Mouse (Mus musculus) heart, embryonic 12.5 days (tissue): ENCODE results near the gene Commd1. TPM values are rescaled to one million over a fixed set of nuclear protein-coding genes. Genes with fewer than 3 reads are reported as not detected.

Experiments used
- ATAC-seq: fragments of 200-750 bp; cut with Nextera tagmentation; 2 replicates; pipeline ENCODE4 v1.8.0; 2017; ENCODE audit warnings: moderate TSS enrichment, moderate library complexity; ENCODE audit not compliant: insufficient number of reproducible peaks, low FRiP score
- H3K27ac ChIP-seq: fragments of 300-500 bp; sonication (generic); 2 replicates; pipeline ENCODE4 v1.5.1; 2016; ENCODE audit warnings: mild to moderate bottlenecking, moderate library complexity; ENCODE audit not compliant: poor library complexity, severe bottlenecking
- H3K27me3 ChIP-seq: fragments of 300-500 bp; sonication (generic); replicated peaks from 2 replicates; pipeline ENCODE4 v1.6.1; 2016; ENCODE audit warnings: mild to moderate bottlenecking, moderate library complexity
- H3K36me3 ChIP-seq: fragments of 300-500 bp; sonication (generic); 2 replicates; pipeline ENCODE4 v1.6.1; 2016; ENCODE audit warnings: mild to moderate bottlenecking, moderate library complexity
- H3K4me1 ChIP-seq: fragments of 300-500 bp; sonication (generic); replicated peaks from 2 replicates; pipeline ENCODE4 v1.6.1; 2016; ENCODE audit warnings: mild to moderate bottlenecking
- H3K4me2 ChIP-seq: fragments of 300-500 bp; sonication (generic); 2 replicates; pipeline ENCODE4 v1.6.1; 2016; ENCODE audit warnings: mild to moderate bottlenecking, moderate library complexity
- H3K4me3 ChIP-seq: fragments of 300-500 bp; sonication (generic); 2 replicates; pipeline ENCODE4 v1.5.1; 2016; ENCODE audit warnings: mild to moderate bottlenecking
- H3K9ac ChIP-seq: fragments of 300-500 bp; sonication (generic); 2 replicates; pipeline ENCODE4 v1.6.1; 2016; ENCODE audit warnings: mild to moderate bottlenecking, moderate library complexity
- H3K9me3 ChIP-seq: fragments of 300-500 bp; sonication (generic); replicated peaks from 2 replicates; pipeline ENCODE4 v1.6.1; 2016; ENCODE audit warnings: mild to moderate bottlenecking, moderate library complexity
- WGBS: fragments of 180-500 bp; shearing (Covaris S2); methylation state at CpG from one replicate; pipeline ENCODE4 v1.1.7; 2016; 5-methylcytosine and 5-hydroxymethylcytosine counted together
- polyA plus RNA-seq: library from polyadenylated mRNA; unstranded; fragments of >200 nt; fragmentation: Nextera tagmentation; extraction: Ambion mirVana; gene quantifications from 2 replicates; pipeline ENCODE4 v1.2.1, GENCODE M21; 2016

Gene Commd1
- polyA plus RNA-seq = 295 and 316 TPM in 2 replicates

DNA sequence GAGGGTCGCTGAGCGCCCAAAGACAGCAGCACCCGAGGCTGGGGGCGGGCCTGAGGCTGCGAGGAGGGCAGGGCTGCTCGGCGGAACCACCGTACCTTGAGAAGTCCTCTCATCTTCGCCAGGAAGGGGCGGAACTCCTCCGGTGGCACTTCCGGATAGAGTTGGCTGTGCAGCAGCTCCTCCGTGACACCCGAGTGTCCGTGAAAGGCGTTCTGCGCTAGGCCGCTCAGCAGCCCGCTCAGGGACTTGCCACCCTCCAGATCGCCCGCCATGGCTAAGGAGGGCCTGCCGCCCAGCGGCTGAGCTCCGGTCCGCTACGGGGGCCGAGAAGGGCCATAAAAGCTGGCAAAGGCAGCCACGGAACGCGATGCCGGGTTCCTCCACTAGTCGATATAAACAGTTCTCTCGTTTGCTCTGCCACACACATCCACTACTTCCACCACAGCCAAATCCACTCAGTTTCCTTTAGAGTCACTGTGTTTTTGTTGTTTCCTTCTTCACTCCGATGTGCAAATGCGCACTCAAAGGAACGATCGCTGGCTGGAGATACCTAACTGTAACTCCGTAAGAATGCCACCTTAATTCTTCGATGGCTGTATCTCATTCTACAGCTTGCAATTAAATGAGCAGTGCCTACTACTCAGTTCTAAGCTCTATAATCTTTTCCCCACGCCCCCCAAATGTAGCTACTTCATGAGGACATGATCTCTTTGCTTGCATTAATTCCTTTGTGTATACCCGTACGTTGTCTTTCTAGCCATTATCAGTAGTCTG is at the start of gene Commd1, which contains the start of gene Gm28048:
Gene Commd1 (minus strand): TSS at position 399 of the 774 bp plus-strand sequence.
Gene Gm28048 (minus strand): TSS at position 107 of the 774 bp plus-strand sequence.
- Histone ChIP-seq H3K9ac (peak within 1 kb of the TSS; percentile 84), H3K9me3 (no peaks in the 10 kb centered on the region), H3K27ac (peak within 1 kb of the TSS; percentile 93), H3K4me3 (peak within 1 kb of the TSS; percentile 59), H3K36me3 (peaks cover 18% of the 10 kb centered on the region), H3K4me1 (peaks cover 12% of the 10 kb centered on the region), H3K4me2 (peak within 1 kb of the TSS; percentile 91), H3K27me3 (no peaks in the 10 kb centered on the region)
- ATAC-seq = peak; percentile 94
- WGBS = 4% methylated on average over 42 of the region's 42 CpGs

DNA sequence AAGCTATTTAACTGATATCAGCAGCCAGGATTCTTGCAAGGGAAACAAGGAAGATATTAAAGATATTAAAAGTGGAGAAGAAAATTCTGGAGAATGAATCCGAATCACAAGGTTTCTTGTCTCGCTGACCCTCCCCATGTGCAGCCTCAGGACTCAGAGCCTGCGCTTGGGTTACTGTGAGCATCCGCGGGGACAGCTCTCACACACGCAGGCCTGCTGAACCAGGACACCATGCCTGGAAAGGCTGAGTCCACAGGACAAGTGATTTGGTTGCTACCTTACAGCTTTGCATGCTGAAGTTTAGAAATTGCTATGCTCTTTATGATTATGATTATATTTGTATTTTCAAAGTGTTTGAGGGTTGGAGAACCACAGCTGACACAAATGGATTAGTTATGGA is 47.2 kb upstream of the Commd1 start:
- no peak for ATAC-seq
- Histone ChIP-seq H3K9ac (no peak overlapping the region), H3K9me3 (no peaks in the 10 kb centered on the region), H3K4me3 (no peak overlapping the region), H3K36me3 (no peaks in the 10 kb centered on the region), H3K4me1 (no peaks in the 10 kb centered on the region), H3K4me2 (no peak overlapping the region), H3K27ac (no peak overlapping the region), H3K27me3 (no peaks in the 10 kb centered on the region)
- 74% methylated on average over 6 of the region's 6 CpGs for WGBS

DNA sequence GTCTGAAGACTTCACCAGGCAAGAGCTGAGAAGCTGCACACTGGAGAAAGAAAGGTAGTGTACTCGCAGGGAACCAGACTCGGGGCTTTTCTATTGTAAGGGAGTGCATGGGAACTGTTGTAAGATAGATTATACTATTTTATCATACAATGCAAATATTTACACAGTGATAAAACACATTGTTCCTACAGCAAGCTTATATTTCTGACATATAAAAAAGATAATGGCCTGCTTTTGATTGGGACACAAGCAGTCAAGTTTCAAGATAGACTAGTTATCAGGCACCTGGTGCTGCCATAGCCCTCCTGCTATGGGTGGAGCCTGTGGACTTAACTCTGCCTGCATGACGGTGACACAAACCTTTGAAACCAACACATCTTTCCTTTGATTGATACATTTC is 46.8 kb upstream of the Commd1 start:
- Histone ChIP-seq H3K27ac (no peak overlapping the region), H3K36me3 (no peaks in the 10 kb centered on the region), H3K4me3 (no peak overlapping the region), H3K4me2 (no peak overlapping the region), H3K4me1 (no peaks in the 10 kb centered on the region), H3K9me3 (no peaks in the 10 kb centered on the region), H3K9ac (no peak overlapping the region), H3K27me3 (no peaks in the 10 kb centered on the region)
- no peak for ATAC-seq
- WGBS = 42% methylated on average over 3 of the region's 3 CpGs

DNA sequence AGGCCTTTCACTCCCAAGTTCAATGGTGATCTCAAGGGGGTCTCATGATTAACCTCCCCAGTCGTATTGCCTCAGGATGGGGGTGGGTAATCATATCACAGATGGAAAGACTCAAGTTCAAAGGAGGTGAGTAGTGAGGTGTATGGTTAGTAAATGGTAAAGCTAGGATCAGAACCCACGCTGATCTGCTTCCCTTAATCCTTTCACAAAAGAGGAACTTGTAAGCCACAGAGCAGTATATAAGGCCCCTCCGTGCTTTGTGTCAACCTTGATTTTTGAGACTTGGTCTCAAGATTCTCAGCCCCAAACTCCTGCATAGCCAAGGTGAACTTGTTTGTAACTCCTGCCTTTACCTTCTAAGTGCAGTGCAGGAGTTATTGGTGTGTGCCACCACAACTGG is 42.0 kb upstream of the Commd1 start:
- 71% methylated on average over 3 of the region's 3 CpGs for WGBS

DNA sequence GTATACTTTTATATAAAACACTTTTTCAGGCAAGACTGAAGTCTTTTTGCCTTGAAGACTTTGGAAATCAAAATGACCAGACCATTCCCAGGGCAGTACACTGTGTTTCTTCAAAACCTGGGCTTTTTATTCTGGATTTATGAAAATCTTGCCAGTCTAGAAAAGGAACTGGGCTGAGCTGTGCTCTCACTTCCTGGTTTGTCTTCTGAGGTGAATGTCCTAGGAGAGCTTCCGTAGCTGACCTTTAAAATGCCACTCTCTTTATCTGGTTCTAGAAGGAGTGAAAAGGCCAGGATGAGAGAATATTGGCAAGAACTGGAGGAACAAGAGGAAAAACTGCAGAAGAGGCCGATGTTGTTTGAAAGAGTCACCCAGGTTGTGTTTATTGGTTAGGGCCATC is 41.0 kb upstream of the Commd1 start:
- no peak overlapping the region for H3K27ac ChIP-seq
- 0 out of 2 replicates have a peak, but pooled peaks cover 2% of the 10 kb centered on the region for H3K36me3 ChIP-seq
- no peaks in the 10 kb centered on the region for H3K4me1 ChIP-seq
- H3K9me3 ChIP-seq = no peaks in the 10 kb centered on the region
- H3K27me3 ChIP-seq = no peaks in the 10 kb centered on the region
- 88% methylated on average over 2 of the region's 2 CpGs for WGBS
- no peak overlapping the region for H3K4me3 ChIP-seq
- no peak overlapping the region for H3K4me2 ChIP-seq
- no peak for ATAC-seq
- H3K9ac ChIP-seq = no peak overlapping the region

More for the DNA sequence above, 42.0 kb upstream of the Commd1 start:
- H3K27ac ChIP-seq = no peak overlapping the region
- H3K27me3 ChIP-seq = no peaks in the 10 kb centered on the region
- H3K9ac ChIP-seq = no peak overlapping the region
- H3K4me2 ChIP-seq = no peak overlapping the region
- H3K4me1 ChIP-seq = no peaks in the 10 kb centered on the region
- H3K36me3 ChIP-seq = no peaks in the 10 kb centered on the region
- no peak for ATAC-seq
- H3K9me3 ChIP-seq = no peaks in the 10 kb centered on the region
- H3K4me3 ChIP-seq = no peak overlapping the region

DNA sequence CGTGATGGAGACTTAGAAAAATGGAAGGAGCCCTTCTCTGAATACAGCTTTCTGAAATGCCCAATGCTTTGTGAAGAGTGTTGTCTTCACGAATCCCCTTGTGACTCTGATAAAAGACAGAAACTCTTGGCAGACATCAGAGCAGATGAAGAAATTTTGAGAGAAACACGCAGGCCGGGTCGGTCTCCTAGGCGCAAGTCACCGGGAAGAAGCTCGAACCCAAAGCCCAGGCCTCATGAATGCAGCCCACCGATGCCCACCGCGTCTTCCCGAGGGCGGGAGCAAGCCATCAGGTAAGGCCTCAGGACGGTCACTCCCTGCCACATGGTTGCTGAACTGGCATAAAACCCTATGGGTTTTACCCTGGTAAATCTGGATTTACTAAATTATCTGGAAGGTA is 38.7 kb upstream of the Commd1 start:
- 0 out of 2 replicates have a peak, but pooled peaks cover 3% of the 10 kb centered on the region for H3K9me3 ChIP-seq

DNA sequence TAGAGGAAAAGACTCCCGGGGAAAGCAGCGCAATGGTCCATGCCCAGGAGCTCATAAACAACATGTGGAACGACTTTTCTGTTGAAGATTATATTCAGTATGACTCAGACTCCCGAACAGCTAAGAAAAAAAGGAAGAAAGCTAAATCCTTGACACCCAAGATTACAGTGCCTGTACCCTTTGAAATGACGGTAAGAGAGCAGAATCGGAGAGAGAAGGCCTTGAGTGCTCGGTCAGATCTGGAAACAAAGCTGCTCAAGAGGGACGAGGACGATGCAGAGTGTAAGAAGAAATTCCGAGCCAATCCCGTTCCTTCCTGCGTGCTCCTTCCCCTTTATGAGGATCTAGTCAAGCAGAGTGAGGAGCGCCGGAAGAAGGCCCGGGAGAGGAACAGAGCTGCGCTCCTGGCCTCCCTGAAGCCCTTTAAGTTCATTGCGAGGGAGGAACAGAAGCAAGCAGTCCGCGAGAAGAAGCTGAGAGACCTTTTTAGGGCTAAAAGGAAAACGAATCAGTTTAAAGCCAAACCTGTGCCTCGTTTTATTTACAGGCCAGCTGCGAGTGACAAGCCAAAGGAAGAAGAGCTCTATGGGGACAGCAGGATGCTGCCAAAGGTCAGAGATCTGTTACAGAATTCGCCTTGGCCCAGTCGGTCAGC is 38.1 kb upstream of the Commd1 start:
- H3K9me3 ChIP-seq = 0 out of 2 replicates have a peak, but pooled peaks cover 3% of the 10 kb centered on the region
- no peak for ATAC-seq
- 65% methylated on average over 24 of the region's 24 CpGs for WGBS
- H3K4me3 ChIP-seq = no peak overlapping the region
- H3K4me1 ChIP-seq = no peaks in the 10 kb centered on the region
- no peaks in the 10 kb centered on the region for H3K27me3 ChIP-seq
- H3K9ac ChIP-seq = no peak overlapping the region
- 0 out of 2 replicates have a peak, but pooled peaks cover 2% of the 10 kb centered on the region for H3K36me3 ChIP-seq
- H3K27ac ChIP-seq = no peak overlapping the region
- H3K4me2 ChIP-seq = no peak overlapping the region

More for the DNA sequence above, 38.7 kb upstream of the Commd1 start:
- H3K9ac ChIP-seq = no peak overlapping the region
- 89% methylated on average over 14 of the region's 14 CpGs for WGBS
- no peak for ATAC-seq
- no peaks in the 10 kb centered on the region for H3K4me1 ChIP-seq
- H3K4me3 ChIP-seq = no peak overlapping the region
- H3K27me3 ChIP-seq = no peaks in the 10 kb centered on the region
- H3K27ac ChIP-seq = no peak overlapping the region
- H3K4me2 ChIP-seq = no peak overlapping the region
- H3K36me3 ChIP-seq = 0 out of 2 replicates have a peak, but pooled peaks cover 2% of the 10 kb centered on the region

DNA sequence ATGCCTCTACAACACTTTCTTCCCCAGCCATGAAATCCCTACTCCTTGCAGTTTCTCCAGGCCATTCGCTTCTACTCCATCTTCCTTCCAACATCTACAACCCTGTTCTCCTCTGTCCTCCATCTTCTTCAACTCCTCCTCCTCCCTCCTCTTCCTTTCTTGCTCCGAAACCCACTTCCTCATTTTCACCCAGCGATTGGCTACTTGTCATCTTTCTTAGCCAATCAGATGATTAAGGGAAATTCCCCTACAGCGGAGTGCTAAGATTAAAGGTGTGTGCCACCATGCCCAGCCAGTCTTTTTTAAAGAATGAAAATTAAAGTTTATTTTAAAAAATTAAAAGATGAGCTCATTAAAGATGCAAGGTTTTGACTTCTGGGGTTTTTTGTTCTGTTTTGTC is 35.8 kb upstream of the Commd1 start:
- Histone ChIP-seq H3K27ac (no peak overlapping the region), H3K9me3 (0 out of 2 replicates have a peak, but pooled peaks cover 3% of the 10 kb centered on the region), H3K4me2 (no peak overlapping the region), H3K36me3 (0 out of 2 replicates have a peak, but pooled peaks cover 2% of the 10 kb centered on the region), H3K4me3 (no peak overlapping the region), H3K4me1 (no peaks in the 10 kb centered on the region), H3K27me3 (no peaks in the 10 kb centered on the region), H3K9ac (no peak overlapping the region)
- no peak for ATAC-seq
- 88% methylated on average over 4 of the region's 4 CpGs for WGBS

DNA sequence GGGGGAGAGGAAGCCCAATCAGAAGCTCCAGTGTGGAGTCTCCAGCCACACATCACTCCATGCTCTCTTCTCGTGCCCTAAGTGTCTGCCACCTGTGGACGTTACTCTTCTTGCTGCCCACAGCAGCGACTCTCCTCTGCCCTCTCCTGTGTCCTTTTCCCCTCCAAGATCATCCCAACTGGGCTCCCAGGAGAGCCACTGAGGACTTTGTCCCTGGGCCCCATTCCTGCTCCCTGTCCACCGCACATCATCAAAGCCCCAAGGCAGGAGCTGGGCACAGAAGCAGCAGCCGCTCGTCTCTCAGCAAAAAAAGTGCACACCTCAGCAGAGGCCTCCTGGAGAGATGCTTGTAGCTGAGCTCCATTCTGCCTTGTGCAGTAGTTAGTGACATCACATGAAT is 32.8 kb upstream of the Commd1 start:
- no peak for ATAC-seq
- H3K9me3 ChIP-seq = 0 out of 2 replicates have a peak, but pooled peaks cover 3% of the 10 kb centered on the region
- H3K4me2 ChIP-seq = no peak overlapping the region
- WGBS = 77% methylated on average over 6 of the region's 6 CpGs
- no peaks in the 10 kb centered on the region for H3K27me3 ChIP-seq
- no peak overlapping the region for H3K9ac ChIP-seq
- H3K4me3 ChIP-seq = no peak overlapping the region
- no peak overlapping the region for H3K27ac ChIP-seq
- H3K4me1 ChIP-seq = no peaks in the 10 kb centered on the region
- 0 out of 2 replicates have a peak, but pooled peaks cover 2% of the 10 kb centered on the region for H3K36me3 ChIP-seq

DNA sequence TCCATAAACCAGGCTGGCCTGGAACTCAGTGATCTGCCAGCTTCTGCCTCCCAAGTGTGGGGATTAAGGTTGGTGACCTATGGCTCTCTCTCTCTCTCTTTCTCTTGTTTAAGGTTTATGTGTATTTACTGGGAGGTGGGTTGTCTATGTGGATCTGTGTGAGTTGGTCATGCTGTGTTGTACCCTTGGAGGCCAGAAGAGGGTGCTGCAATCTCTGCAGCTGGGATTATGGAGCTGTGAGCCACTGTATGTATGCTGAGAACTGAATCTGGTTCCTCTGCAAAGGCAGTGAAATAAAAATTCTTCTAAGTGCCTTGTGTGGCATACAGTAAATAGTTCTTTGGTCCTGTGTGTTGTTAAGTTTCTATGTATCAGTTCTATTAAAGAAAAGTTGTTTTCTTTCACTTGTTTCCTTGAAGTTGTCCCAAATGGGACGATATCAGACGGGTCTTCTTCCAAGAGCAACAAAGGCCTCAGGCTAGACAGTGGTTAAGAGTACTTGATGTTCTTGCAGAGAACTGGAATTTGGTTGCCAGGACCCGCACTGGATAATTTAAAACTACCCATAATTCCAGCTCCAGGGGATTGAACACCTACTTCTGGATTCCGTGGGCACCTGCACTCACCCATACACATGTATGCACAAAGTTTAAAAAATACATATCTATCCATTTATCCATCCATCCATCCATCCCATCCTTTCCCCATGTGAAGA is 31.6 kb upstream of the Commd1 start:
- H3K4me1 ChIP-seq = no peaks in the 10 kb centered on the region
- no peaks in the 10 kb centered on the region for H3K27me3 ChIP-seq
- no peak for ATAC-seq
- no peak overlapping the region for H3K27ac ChIP-seq
- H3K9me3 ChIP-seq = 0 out of 2 replicates have a peak, but pooled peaks cover 3% of the 10 kb centered on the region
- 0 out of 2 replicates have a peak, but pooled peaks cover 2% of the 10 kb centered on the region for H3K36me3 ChIP-seq
- WGBS = 79% methylated on average over 4 of the region's 4 CpGs
- no peak overlapping the region for H3K4me2 ChIP-seq
- H3K4me3 ChIP-seq = no peak overlapping the region
- no peak overlapping the region for H3K9ac ChIP-seq

DNA sequence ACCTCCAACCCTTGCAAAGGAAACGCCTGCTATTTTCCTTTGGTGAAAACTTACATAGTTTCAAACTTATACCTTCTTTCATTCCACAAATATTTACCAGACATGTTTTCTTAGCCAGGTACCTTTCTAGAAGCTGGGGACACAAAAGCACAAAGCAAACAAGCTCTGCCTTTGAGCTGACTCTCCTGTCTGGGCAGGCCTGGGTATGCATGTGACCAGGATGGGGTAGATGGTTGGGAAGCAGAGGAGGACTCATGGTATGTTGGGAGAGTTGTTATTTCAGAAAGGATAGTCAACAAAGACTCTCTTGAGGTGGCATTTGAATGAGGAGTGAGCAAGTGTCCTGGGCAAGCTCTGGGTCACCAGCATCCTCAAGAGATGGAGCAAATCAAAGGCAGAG is 30.9 kb upstream of the Commd1 start:
- Histone ChIP-seq H3K9me3 (0 out of 2 replicates have a peak, but pooled peaks cover 3% of the 10 kb centered on the region), H3K4me2 (no peak overlapping the region), H3K27me3 (no peaks in the 10 kb centered on the region), H3K36me3 (no peaks in the 10 kb centered on the region), H3K27ac (no peak overlapping the region), H3K4me1 (no peaks in the 10 kb centered on the region), H3K9ac (no peak overlapping the region), H3K4me3 (no peak overlapping the region)
- 74% methylated on average over 1 of the region's 1 CpGs for WGBS
- no peak for ATAC-seq
